Mouse (Mus musculus) gastrocnemius, adult 18-20 months (tissue): ENCODE data around the gene Slfn3. TPM values are rescaled to one million over a fixed set of nuclear protein-coding genes. Genes with fewer than 3 reads are reported as not detected.
"Not testable (repeated sequence)": the region's sequence is repeated elsewhere in the genome, so short reads cannot be mapped to it uniquely, and the experiment has no call there.

Experiments used
- DNase-seq: peaks from one replicate; pipeline ENCODE4 v3.0.0; 2021; ENCODE audit warnings: low spot score
- long read RNA-seq, 2 experiments: library from polyadenylated mRNA; stranded (forward); transcript quantifications; one replicate each; pipeline ENCODE4 v2.0.0; 2021
- total RNA-seq, 2 experiments: library from RNA; stranded (reverse); gene quantifications; 2 replicates each; pipeline ENCODE4 v1.2.3; 2021

The Slfn3 gene
- 1 to 10 TPM in 1 of 2 experiments, under 1 TPM in 1; 0.41 to 1.3 TPM for total RNA-seq
- long read RNA-seq, experiment 1, partial matches to known transcripts: 0 of 2 reads
- long read RNA-seq, experiment 1, other reads (novel, unspliced or antisense): 0 of 2 reads
- long read RNA-seq, experiment 2: 0 reads

- peak; percentile 12 for DNase-seq
Measured at GRCm38 (mm10) chr11:83191134-83191893, at the start of gene Slfn3. Gene Slfn3 (plus strand): TSS chr11:83191330.

- DNase-seq: not testable (repeated sequence)
Measured at GRCm38 (mm10) chr11:83148939-83149338, 42.2 kb upstream of the Slfn3 start.

GRCm38 (mm10) chr11:83174948-83175539 is 16.1 kb upstream of the Slfn3 start, which contains the start of gene Slfn4:
Gene Slfn4 (plus strand): TSS chr11:83175186.
- no peak for DNase-seq

- DNase-seq: no peak
Measured at GRCm38 (mm10) chr11:83192001-83192400, 871 bp downstream of the Slfn3 start.

- DNase-seq: no peak
Measured at GRCm38 (mm10) chr11:83205002-83205401, 13.9 kb downstream of the Slfn3 start.

- no peak for DNase-seq
Measured at GRCm38 (mm10) chr11:83216119-83216518, 25.0 kb downstream of the Slfn3 start.

GRCm38 (mm10) chr11:83221328-83221877 is 30.3 kb downstream of the Slfn3 start:
- no peak for DNase-seq

GRCm38 (mm10) chr11:83223367-83223766 is 32.2 kb downstream of the Slfn3 start:
- DNase-seq: peak; percentile 1

GRCm38 (mm10) chr11:83223793-83224192 is 32.7 kb downstream of the Slfn3 start:
- not testable (repeated sequence) for DNase-seq

- DNase-seq: no peak
Measured at GRCm38 (mm10) chr11:83224217-83224616, 33.1 kb downstream of the Slfn3 start.

- no peak for DNase-seq
Measured at GRCm38 (mm10) chr11:83224750-83225149, 33.6 kb downstream of the Slfn3 start.

GRCm38 (mm10) chr11:83225371-83225960 is 34.3 kb downstream of the Slfn3 start:
- DNase-seq: no peak

GRCm38 (mm10) chr11:83227926-83228723 is 37.0 kb downstream of the Slfn3 start:
- no peak for DNase-seq

GRCm38 (mm10) chr11:83230966-83231365 is 39.8 kb downstream of the Slfn3 start:
- no peak for DNase-seq

GRCm38 (mm10) chr11:83233621-83234020 is 42.5 kb downstream of the Slfn3 start:
- DNase-seq: not testable (repeated sequence)

GRCm38 (mm10) chr11:83237390-83237789 is 46.3 kb downstream of the Slfn3 start:
- DNase-seq: not testable (repeated sequence)

- DNase-seq: no peak
Measured at GRCm38 (mm10) chr11:83238389-83238788, 47.3 kb downstream of the Slfn3 start.

GRCm38 (mm10) chr11:83239811-83240210 is 48.7 kb downstream of the Slfn3 start:
- DNase-seq: no peak

GRCm38 (mm10) chr11:83257211-83257610 is 66.1 kb downstream of the Slfn3 start:
- not testable (repeated sequence) for DNase-seq

GRCm38 (mm10) chr11:83262673-83263072 is 71.5 kb downstream of the Slfn3 start:
- no peak for DNase-seq

GRCm38 (mm10) chr11:83263146-83263545 is 72.0 kb downstream of the Slfn3 start:
- no peak for DNase-seq
